Mouse (Mus musculus): Measurements from ENCODE around the gene Sugp2. TPM values are rescaled to one million over a fixed set of nuclear protein-coding genes. Genes with fewer than 3 reads are reported as not detected.
"Not testable (repeated sequence)": the region's sequence is repeated elsewhere in the genome, so short reads cannot be mapped to it uniquely, and the experiment has no call there.

Gene Sugp2
- total RNA-seq (2014; fragmentation: Nextera tagmentation), result 62.5 and 68.0 TPM in 2 replicates
- 26.0 and 56.4 TPM in 2 replicates for total RNA-seq (2017)

GRCm38 (mm10) chr8:70234080-70234780 is at the start of gene Sugp2, which contains the start of gene Armc6:
Sugp2 (plus strand) TSS chr8:70234226.
Armc6 (minus strand) TSS chr8:70234466.
- ATAC-seq (replicated peaks; ENCODE audit: poor library complexity, severe bottlenecking), result peak; percentile 95

GRCm38 (mm10) chr8:70188707-70189106 is 45.3 kb upstream of the Sugp2 start:
- no peak for ATAC-seq (replicated peaks; ENCODE audit: poor library complexity, severe bottlenecking)

- ATAC-seq (replicated peaks; ENCODE audit: poor library complexity, severe bottlenecking), result no peak
Measured at GRCm38 (mm10) chr8:70193238-70193637, 40.8 kb upstream of the Sugp2 start.

GRCm38 (mm10) chr8:70194191-70194590 is 39.8 kb upstream of the Sugp2 start:
- no peak for ATAC-seq (replicated peaks; ENCODE audit: poor library complexity, severe bottlenecking)

GRCm38 (mm10) chr8:70195762-70196161 is 38.3 kb upstream of the Sugp2 start:
- no peak for ATAC-seq (replicated peaks; ENCODE audit: poor library complexity, severe bottlenecking)

GRCm38 (mm10) chr8:70197603-70198002 is 36.4 kb upstream of the Sugp2 start:
- no peak for ATAC-seq (replicated peaks; ENCODE audit: poor library complexity, severe bottlenecking)

- no peak for ATAC-seq (replicated peaks; ENCODE audit: poor library complexity, severe bottlenecking)
Measured at GRCm38 (mm10) chr8:70200098-70200681, 33.8 kb upstream of the Sugp2 start.

- no peak for ATAC-seq (replicated peaks; ENCODE audit: poor library complexity, severe bottlenecking)
Measured at GRCm38 (mm10) chr8:70201417-70201816, 32.6 kb upstream of the Sugp2 start.

GRCm38 (mm10) chr8:70203072-70203471 is 31.0 kb upstream of the Sugp2 start:
- ATAC-seq (replicated peaks; ENCODE audit: poor library complexity, severe bottlenecking), result no peak

GRCm38 (mm10) chr8:70204757-70205156 is 29.3 kb upstream of the Sugp2 start:
- no peak for ATAC-seq (replicated peaks; ENCODE audit: poor library complexity, severe bottlenecking)

- ATAC-seq (replicated peaks; ENCODE audit: poor library complexity, severe bottlenecking), result no peak
Measured at GRCm38 (mm10) chr8:70208130-70208529, 25.9 kb upstream of the Sugp2 start.

- ATAC-seq (replicated peaks; ENCODE audit: poor library complexity, severe bottlenecking), result no peak
Measured at GRCm38 (mm10) chr8:70210538-70210937, 23.5 kb upstream of the Sugp2 start.

GRCm38 (mm10) chr8:70211275-70211674 is 22.8 kb upstream of the Sugp2 start:
- no peak for ATAC-seq (replicated peaks; ENCODE audit: poor library complexity, severe bottlenecking)

GRCm38 (mm10) chr8:70211726-70212111 is 22.3 kb upstream of the Sugp2 start:
- ATAC-seq (replicated peaks; ENCODE audit: poor library complexity, severe bottlenecking), result no peak

GRCm38 (mm10) chr8:70212112-70213055 is 21.6 kb upstream of the Sugp2 start, which contains the start of gene Slc25a42:
Slc25a42 (minus strand) TSS chr8:70212305.
- ATAC-seq (replicated peaks; ENCODE audit: poor library complexity, severe bottlenecking), result peak; percentile 85

- no peak for ATAC-seq (replicated peaks; ENCODE audit: poor library complexity, severe bottlenecking)
Measured at GRCm38 (mm10) chr8:70214411-70214810, 19.6 kb upstream of the Sugp2 start.

- no peak for ATAC-seq (replicated peaks; ENCODE audit: poor library complexity, severe bottlenecking)
Measured at GRCm38 (mm10) chr8:70215092-70215491, 18.9 kb upstream of the Sugp2 start.

GRCm38 (mm10) chr8:70216161-70216560 is 17.9 kb upstream of the Sugp2 start:
- not testable (repeated sequence) for ATAC-seq (replicated peaks; ENCODE audit: poor library complexity, severe bottlenecking)

- no peak for ATAC-seq (replicated peaks; ENCODE audit: poor library complexity, severe bottlenecking)
Measured at GRCm38 (mm10) chr8:70216566-70216965, 17.5 kb upstream of the Sugp2 start.

GRCm38 (mm10) chr8:70217441-70217840 is 16.6 kb upstream of the Sugp2 start:
- ATAC-seq (replicated peaks; ENCODE audit: poor library complexity, severe bottlenecking), result no peak
